Mouse (Mus musculus): ENCODE measurements around the gene Hsh2d. TPM values are rescaled to one million over a fixed set of nuclear protein-coding genes. Genes with fewer than 3 reads are reported as not detected.

The Hsh2d gene
- polyA plus RNA-seq, 1 experiment: not detected

DNA sequence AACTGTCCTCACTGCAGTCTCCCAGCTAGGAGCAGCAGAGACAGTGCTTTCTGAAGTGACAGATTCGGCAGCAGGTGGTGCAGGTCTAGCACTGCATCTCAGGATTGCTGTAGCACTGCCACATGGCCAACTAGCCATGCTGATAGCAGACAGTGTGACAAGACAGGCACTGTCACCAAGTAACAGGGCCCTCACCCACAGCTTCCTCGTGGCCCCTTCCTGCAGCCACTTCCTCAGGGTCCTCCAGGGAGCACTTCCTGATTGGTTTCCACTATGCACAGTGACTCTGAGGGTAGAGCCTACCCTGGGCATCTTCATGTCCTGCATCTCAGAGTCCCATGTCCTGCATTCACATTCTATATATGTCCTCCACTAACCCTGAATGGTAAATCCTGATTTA, 55.2 kb downstream of the Hsh2d start:
- no peaks in the 10 kb centered on the region for H3K36me3 ChIP-seq (ENCODE audit: control insufficient read depth, insufficient read depth)
- no peaks in the 10 kb centered on the region for H3K27me3 ChIP-seq (ENCODE audit: control insufficient read depth, insufficient read depth, insufficient read length)
- no peak overlapping the region for H3ac ChIP-seq (ENCODE audit: control insufficient read depth, insufficient read length)
- H3K4me2 ChIP-seq (ENCODE audit: low read depth): no peak overlapping the region
- peaks cover 13% of the 10 kb centered on the region for H3K79me2 ChIP-seq (ENCODE audit: control insufficient read depth, insufficient read depth)
- no peak overlapping the region for H3K4me3 ChIP-seq
- TF ChIP-seq CEBPB (IDR thresholded peaks at IDR 0.05; ENCODE audit: insufficient read depth, poor library complexity, severe bottlenecking) (no peak), MYOD1 (IDR thresholded peaks at IDR 0.05; ENCODE audit: control insufficient read depth in 1 of 3, insufficient read length in 2 of 3, low read depth in 2 of 3) (no peak), SRF (IDR thresholded peaks at IDR 0.05; ENCODE audit: control insufficient read depth, insufficient read length, low read depth) (no peak), E2F4 (IDR thresholded peaks at IDR 0.05; ENCODE audit: insufficient read depth) (no peak), USF1 (IDR thresholded peaks at IDR 0.05; ENCODE audit: low read depth) (no peak), MAX (IDR thresholded peaks at IDR 0.05; ENCODE audit: low read depth) (no peak), REST (IDR thresholded peaks at IDR 0.05; ENCODE audit: insufficient read depth, insufficient read length) (no peak), MYOG (IDR thresholded peaks at IDR 0.05; ENCODE audit: control insufficient read depth in 1 of 3, insufficient read depth in 1 of 3, insufficient read length in 2 of 3, low read depth in 2 of 3) (no peak), POLR2A (IDR thresholded peaks at IDR 0.05; ENCODE audit: insufficient read length, low read depth) (no peak), TCF3 (IDR thresholded peaks at IDR 0.05; ENCODE audit: insufficient read length, low read depth) (no peak), POLR2AphosphoS2 (IDR thresholded peaks at IDR 0.05; ENCODE audit: insufficient read length, low read depth) (no peak), TCF12 (IDR thresholded peaks at IDR 0.05; ENCODE audit: insufficient read depth, poor library complexity, severe bottlenecking) (no peak)

Other genes with a start within 250 kb of the Hsh2d start
- gene Zfp961, start 238.6 kb upstream of the Hsh2d start, polyA plus RNA-seq (2012; fragmentation: generic; extraction: Trizol): 2.7 TPM
- 0.16 TPM for gene Cyp4f18, start 180.0 kb upstream of the Hsh2d start, polyA plus RNA-seq (2012; fragmentation: generic; extraction: Trizol)
- gene Olfr372, start 148.4 kb upstream of the Hsh2d start, polyA plus RNA-seq (2012; fragmentation: generic; extraction: Trizol): not detected
- not detected for gene Olfr373, start 106.5 kb upstream of the Hsh2d start, polyA plus RNA-seq (2012; fragmentation: generic; extraction: Trizol)
- not detected for gene Olfr374, start 82.6 kb upstream of the Hsh2d start, polyA plus RNA-seq (2012; fragmentation: generic; extraction: Trizol)
- gene Tpm4, start 54.7 kb upstream of the Hsh2d start, polyA plus RNA-seq (2012; fragmentation: generic; extraction: Trizol): 205 TPM
- 84.3 TPM for gene Rab8a, start 28.4 kb upstream of the Hsh2d start, polyA plus RNA-seq (2012; fragmentation: generic; extraction: Trizol)
- gene Cib3, start 23.2 kb downstream of the Hsh2d start, polyA plus RNA-seq (2012; fragmentation: generic; extraction: Trizol): not detected
- gene Gm11034, start 24.0 kb downstream of the Hsh2d start, polyA plus RNA-seq (2012; fragmentation: generic; extraction: Trizol): not detected
- 29.5 TPM for gene Fam32a, start 30.1 kb downstream of the Hsh2d start, polyA plus RNA-seq (2012; fragmentation: generic; extraction: Trizol)
- 57.8 TPM for gene Ap1m1, start 50.4 kb downstream of the Hsh2d start, polyA plus RNA-seq (2012; fragmentation: generic; extraction: Trizol)
- 63.4 TPM for gene Gm10282, start 115.6 kb downstream of the Hsh2d start, polyA plus RNA-seq (2012; fragmentation: generic; extraction: Trizol)
- 9.8 TPM for gene Klf2, start 129.4 kb downstream of the Hsh2d start, polyA plus RNA-seq (2012; fragmentation: generic; extraction: Trizol)
- 22.8 TPM for gene Eps15l1, start 231.8 kb downstream of the Hsh2d start, polyA plus RNA-seq (2012; fragmentation: generic; extraction: Trizol)